Mouse (Mus musculus) yolk sac, embryonic 10.5 days (tissue): ENCODE data around the gene Tarsl2.

Experiments used
- DNase-seq: peaks from one replicate; pipeline ENCODE4 v3.0.0-alpha.2; 2017; ENCODE audit warnings: low spot score

The Tarsl2 gene

DNA sequence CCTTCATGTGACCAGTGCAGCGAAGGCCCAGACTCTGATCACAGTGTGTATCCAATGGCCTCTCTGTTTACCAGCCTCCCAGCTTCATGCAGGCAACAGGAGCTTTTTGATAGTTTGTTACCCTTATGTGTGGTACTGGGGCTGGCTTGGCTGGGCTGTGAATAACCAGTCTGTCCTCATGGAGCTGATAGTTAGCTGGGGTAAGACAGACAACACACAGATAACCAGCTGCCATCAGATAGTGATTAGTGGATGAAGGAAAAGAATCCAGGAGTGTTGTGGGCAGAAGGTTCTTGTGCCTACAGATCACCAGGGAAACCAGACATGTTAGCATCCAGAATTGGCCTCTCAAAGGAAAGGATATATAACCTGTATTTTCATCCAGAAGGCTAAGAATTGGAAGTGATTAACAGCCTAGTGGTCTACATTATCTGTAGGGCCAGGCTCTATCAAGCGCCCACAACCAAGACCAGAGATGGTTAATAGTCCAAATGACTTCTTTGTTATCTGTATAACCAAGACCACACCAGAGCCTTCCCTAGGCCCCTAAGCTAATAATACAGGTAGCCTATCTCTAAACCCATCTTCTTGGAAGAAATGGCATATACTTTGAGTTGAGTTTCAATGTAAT, 12.9 kb downstream of the Tarsl2 start:
- no peak for DNase-seq

DNA sequence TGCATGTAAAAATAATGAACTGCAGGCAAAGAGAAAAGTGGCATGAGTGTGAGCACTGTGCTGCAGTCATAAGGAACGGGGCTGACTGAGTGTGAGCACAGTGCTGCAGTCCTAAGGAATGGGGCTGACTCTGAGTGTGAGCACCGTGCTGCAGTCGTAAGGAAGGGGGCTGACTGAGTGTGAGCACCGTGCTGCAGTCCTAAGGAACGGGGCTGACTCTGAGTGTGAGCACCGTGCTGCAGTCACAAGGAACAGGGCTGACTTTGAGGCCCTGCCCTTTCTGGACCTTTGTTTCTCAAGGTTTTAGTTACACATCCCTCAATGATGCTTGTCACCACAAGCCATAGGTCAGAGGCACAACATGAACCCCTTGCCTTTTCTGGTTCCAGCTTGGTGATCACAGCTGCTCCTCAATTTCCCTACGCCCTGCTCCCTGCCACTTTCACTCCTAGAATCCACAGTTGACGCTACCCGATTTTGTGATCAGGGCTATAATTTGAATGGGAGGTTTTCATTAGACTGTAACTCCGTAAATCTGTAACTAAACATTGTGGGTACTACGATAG, 18.6 kb downstream of the Tarsl2 start:
- no peak for DNase-seq

DNA sequence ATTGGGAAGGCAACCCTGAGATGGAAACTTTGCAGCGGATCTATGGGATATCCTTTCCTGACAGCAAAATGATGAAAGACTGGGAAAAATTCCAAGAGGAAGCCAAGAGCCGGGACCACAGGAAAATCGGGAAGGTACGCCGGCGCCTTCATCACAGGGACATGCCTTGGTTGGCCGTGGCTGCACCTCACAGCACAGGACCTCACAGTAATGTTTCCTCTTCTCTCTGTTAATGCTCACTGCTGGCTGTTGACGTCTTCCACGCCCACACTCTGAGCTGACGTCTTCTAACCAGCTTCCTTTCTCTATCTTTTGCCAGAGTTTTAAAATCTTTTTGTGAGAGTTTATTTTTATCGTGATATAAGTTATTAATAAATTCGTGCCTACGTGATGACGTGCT, 19.2 kb downstream of the Tarsl2 start:
- DNase-seq, result no peak

DNA sequence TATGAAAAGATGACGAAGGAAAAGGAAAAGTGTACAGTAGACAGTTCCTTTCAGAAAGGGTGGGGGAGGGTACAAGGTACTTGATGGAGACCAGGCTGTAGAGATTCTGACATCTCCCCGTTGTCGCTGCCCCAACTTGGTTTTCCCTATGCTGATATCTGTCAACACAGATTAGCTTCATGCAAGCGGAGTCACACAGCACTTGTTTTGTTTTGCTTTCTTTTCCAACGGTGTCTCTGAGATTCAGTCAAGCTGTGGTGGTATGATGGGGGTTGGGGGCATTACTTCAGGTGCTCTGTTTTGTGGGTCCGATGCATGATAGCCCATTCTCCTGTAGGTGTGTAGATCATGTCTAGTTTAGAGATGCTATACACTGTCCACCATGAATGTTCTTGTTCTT, 22.8 kb downstream of the Tarsl2 start:
- DNase-seq, result no peak

DNA sequence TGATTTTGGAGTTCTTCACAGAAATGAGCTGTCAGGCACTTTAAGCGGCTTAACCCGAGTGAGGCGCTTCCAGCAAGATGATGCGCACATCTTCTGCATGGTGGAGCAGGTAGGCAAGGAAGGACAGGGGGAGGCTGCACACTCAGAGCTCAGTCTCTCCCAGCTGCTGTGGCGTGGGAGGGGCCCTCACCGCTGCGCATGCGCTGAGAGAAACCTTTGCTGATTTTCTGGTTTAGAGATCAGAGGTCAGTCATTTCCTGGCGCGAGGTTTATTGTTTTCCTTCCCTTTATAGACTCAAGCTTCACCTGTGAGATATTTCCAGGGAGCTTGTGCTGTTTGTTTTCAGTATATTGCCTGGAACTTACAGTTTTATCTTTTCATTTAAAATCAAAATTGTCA, 33.4 kb downstream of the Tarsl2 start:
- DNase-seq, result peak; percentile 40

DNA sequence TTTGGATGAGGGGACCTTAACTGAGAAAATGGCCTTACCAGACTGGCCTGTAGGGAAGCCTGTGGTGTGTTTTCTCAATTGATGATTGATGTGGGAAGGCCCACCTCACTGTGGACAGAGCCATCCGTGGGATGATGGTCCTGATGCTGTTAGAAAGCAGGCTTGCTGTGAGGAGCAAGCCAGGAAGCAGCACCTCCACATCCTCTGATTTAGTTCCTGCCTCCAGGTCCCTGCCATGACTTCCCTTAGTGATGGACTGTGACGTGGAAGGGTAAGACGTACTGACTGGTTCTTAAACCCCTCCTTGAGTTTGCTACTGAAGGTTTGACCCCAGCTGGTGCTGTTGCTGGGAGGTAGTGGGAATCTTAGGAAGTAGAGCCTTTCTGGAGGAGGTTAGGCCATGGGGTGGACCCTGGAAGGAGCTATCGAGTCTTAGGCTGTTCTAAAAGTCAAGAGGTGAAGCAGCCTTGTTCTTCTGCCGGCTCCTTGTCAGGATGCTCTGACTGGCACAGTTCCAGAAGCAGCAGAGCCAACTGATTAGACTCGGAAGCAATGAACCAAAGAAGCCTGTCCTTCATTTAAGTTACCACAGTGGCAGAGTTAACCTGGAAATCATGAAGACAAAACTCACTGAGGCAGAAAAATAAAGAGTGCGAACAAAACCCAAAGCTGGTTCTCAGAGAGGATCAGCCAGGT, 34.4 kb downstream of the Tarsl2 start:
- no peak for DNase-seq

DNA sequence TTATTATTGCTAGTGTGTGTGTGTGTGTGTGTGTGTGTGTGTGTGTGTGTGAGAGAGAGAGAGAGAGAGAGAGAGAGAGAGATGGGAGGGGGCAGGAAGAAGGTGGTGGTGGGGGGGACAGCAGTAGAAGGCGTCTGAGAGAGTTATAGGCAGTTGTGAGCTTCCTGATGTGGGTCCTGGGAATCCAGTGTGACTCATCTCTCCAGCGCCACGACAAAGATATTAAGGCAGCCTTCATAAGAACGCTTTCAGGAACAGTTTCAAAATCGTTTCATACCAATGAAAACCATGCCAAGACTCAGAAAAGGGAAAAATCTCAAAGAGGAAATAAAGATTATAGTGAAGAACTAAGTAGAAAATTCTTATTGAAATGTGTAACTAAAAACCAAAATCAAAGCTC, 36.5 kb downstream of the Tarsl2 start:
- DNase-seq, result no peak

DNA sequence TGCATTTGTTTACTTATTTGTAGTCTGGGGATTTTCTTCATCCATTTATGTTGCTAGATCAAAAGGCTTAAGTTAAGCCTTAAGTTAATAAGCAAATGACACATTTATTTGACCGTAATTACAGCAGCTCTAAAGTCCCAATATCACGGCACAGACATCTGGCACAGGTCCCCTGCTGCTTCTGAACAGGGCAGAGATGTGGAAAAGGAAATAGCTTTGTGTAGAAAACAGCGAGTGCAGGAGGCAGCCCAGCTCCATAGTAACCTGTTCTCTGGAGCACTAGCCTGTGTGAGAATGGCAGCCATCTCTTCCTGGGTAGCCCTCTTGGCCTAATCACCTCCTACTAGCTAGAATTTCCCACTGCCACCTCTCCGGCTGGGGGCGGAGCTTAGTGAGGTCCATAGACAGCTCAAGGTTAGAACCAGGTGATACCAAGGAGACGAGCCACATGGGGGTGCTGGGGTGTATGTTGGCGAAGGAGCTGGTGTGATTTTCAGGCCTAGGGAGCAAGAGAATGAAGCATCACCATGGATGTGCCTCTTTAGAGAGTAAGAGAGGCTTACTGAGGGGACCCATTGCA, 39.6 kb downstream of the Tarsl2 start:
- DNase-seq, result no peak

DNA sequence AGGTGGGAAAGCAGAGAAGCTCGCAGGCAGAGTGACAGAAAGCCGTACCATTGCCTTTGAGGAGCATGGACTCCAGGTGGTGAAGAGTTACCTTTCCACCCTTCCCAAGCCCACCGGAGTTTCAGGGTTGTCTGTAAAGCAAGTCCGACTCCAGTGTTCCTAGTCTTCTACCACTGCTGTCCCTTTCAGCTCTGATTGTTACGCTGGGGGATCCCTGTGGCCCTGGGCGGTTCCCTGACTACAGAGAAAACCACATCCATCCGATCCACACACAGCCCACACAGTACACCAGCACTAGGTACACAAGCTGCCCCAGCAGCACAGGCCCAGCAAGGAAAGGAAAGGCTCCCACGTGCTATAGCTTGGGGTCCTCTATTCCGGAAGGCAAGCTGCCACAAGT, 42.0 kb downstream of the Tarsl2 start:
- DNase-seq, result no peak

DNA sequence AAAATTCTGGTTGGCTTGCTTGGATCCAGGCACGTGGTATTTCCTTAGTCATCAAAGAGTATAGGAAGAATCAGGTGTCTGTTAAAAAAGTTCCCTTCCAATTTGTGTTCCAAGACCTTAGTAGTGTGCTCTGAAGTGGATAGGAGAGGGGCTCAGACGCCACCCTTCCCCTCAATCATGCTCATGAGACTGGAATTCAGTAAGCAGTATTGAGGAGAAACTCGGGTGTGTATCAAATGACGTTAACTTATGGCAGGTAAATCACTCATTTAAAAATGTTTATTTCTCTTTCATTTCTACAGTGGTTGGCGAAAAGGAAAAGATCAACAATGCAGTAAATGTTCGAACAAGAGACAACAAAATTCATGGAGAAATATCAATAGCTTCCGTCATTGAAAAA, 46.2 kb downstream of the Tarsl2 start, which contains the start of gene Tm2d3:
Gene Tm2d3 (plus strand): TSS at position 301 of the 400 bp plus-strand sequence.
- DNase-seq, result no peak

DNA sequence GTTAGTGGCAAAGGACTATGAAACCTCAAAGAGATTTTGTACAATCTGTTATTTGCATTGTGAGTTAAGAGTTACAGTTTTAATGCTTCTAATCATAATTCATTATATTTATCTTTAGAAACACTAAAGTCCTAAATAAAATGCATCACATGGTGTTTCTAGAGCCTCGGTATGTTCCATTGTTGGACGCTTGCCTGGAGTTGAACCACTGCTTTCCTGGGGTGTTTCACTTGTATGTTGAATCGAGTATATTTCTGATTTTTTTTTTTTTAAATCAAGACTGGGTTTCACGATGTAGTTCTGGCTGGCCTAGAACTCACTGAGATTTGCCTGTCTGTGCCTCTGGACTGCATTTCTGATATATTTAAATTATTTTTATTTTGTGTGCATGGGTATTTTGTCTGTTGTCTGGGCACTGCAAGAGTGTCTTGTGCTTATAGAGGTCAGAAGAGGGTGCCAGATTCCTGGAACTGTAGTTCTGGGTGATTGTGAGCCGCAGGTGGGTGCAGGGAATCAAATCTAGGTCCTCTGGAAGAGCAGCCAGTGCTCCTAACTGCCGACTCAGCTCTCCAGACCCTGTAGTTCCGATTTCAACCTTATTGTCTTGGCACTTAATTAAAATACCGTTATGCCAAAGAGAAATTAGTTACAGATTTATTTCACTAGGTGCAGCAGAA, 47.4 kb downstream of the Tarsl2 start:
- DNase-seq, result no peak

DNA sequence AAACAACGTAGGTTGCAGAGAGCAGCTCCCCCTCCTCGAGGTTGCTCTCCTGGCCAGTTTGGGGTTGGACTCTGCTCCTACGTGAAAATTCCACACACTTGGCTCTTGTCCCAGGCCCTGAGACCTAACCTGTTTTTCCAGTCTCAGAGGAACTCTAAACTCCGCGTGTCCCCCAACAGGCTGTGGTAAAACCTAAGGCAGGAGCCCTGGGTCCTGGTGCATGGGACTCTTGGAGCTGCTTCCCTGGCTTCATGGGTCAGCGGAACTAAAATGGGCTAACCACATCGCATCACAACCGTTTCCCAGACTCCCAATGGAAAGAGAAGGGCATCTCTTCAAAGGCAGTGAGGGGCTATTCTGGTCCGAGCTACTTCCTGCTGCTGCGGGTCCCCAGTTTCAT, 48.2 kb downstream of the Tarsl2 start:
- DNase-seq, result no peak

DNA sequence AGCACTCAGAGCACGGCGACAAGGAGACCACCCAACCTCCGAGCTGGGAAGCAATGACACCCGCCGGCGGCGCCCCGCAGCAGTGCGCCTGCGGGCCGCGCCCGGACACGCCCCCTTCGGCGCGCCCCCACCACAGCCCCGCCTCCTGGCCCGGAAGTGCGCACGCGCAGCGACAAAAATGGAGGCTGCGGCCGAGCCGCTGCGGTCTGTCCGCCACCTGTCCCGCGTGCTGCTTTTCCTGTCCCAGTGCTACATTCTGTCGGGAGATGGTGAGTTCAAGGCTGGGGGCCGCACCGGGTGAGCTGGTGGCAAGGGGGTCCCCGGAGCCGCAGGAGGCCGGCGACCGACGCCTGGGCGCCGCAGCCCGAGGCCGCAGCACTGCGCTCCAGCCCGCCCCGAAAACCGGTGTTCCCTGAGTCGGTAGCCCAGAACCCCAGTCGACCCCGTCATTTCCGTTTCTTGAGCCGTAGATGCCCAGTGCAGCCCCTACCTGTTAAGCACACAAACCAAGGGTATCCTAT, 48.7 kb downstream of the Tarsl2 start:
- DNase-seq, result peak; percentile 80

DNA sequence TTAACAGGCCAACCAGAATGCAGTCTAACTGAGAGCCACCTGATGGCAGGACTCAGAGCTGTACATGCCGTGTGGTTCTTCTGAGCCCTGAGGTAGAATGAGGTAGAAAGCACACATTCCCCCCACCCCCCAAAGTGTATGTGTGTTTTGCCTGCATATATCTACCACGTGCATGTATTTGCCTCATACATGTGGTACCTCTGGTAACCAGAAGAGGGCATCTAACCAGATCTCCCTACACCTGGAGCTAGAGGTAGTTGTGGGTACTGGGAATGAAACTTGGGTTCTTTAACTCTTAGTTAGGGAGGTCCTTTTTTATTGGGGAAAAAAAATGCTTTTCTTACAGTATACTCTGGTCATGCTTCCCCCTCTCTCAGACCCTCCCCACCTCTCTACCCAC, 51.8 kb downstream of the Tarsl2 start:
- DNase-seq, result no peak

DNA sequence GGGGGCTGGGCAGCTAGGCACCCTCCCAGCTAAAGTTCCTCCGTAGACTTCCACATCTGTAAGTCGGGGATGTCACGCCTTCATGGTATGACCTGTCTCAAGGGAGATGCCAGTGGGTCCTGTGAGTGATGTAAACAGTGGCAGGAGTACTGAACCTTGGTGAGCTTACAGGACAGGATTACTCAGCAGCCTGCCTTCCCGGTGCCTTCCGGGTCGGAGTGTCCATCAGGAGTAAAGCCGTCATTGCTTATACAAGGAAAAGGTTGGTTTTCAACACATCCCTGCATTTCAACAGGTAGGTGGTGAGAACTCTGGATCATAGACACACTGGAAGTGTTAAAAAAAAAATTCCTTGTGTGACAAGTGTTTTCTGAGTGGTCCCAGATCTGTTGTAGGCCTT, 57.4 kb downstream of the Tarsl2 start:
- DNase-seq, result no peak

DNA sequence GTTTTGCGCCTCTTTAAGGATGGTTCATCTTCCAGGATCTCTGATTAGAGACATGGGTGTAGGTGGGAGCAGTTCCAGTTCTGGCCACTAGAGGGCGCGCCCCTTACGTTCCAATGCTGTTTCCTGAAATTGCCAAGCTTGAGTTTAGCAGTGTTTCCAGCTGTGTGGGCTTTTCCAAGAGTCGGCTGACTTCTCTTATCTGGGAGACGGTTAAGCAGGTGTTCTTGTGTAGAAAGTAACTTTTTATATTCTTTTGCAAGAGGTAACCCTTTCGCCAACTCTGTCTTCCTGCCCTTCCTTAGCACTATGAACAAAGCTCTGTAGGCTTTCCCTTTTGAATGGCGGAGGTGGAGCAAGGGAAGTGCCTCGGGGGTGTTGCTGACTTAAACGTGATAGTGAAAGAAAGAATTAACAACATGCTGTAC, 60.1 kb downstream of the Tarsl2 start:
- DNase-seq, result peak; percentile 57

DNA sequence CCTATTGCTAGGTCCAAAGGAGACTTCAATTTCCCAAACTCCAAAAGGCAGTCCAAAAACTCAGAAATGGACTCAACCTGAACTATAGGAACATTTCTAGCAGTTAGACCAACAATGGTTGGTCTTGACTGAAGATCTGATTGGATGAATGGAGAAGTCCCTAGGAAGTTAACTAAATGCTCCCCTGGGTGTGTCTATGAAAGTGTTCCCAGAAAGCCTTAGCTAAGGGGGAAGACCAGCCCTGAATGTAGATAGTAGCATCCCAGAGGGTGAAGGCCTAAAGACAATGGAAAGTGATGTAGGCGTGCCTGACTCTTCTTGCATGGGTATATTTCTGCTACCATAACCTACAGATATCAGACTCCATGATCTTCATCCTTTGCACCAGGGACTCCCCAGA, 63.8 kb downstream of the Tarsl2 start:
- DNase-seq, result no peak

DNA sequence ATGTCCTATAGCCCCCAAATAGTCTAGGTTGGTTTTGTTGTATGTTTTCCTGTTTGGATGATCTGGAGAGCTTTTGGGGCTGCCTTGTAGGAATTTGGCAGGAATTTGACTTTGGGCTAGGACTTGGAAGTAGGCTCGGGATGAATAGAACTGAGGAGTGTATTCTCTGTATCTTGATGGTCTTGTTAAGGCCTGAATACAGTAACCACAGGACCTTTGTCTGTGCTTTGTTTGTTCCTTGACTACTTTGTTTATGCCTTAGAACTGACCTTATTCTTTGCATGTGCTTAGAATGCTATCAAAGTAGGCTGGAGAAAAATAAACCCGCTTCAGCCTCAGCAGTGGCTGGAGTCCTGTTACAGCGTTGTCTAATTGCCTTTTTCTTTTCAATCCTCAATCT, 65.6 kb downstream of the Tarsl2 start:
- no peak for DNase-seq

DNA sequence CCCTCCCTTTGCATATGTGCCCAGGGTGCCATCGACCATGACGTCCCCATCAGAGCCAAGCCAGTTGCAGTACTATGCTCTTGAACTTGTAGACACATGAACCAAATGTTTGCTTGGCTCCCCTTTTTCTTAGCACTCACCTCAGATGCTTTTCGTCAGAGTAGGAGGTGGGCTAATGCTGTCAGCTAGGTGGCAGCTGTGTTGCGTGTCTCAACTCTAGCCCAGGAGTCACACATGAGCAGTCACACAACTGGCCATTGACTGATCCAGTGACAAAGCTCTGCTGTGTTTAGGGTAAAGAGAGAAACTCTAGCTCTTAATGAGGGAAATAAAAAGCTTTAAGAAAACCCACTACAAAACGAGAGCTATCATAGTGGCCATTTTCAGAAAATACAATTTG, 69.1 kb downstream of the Tarsl2 start:
- no peak for DNase-seq

DNA sequence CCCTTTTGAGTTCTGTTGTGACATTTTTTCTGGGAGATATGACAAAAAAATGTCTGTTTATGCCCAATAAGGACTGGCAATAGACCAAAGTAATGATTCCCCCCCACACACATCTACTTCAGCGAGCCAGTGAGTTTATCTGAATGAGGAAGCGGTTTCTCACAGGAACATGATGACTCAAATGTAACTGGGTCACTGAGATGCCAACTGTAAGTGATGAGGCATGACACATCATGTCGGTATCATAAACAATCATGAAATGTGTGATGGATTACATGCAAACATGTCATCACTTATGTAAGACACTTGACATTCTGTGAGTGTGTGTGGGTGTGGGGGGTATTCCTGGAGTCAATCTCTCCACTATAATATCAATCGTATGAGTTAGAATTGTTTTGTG, 69.6 kb downstream of the Tarsl2 start:
- no peak for DNase-seq

DNA sequence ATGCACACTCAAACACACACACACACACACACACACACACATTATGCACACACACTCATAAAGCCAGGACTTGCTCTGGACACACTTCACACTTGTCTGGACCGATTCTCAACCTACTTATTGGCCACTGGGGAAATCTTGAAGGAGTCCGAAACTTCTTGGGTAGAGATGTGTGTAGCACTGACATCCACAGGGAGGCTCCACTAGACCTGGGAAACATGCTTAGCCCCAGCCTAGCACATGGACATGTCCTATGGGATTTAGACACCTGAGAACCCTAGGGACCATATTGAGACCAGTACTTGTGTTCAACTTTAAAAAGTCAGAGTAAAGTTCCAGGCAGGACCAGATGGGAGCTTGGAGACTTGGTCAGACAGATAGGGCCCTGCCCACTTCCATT, 89.3 kb downstream of the Tarsl2 start:
- no peak for DNase-seq

DNA sequence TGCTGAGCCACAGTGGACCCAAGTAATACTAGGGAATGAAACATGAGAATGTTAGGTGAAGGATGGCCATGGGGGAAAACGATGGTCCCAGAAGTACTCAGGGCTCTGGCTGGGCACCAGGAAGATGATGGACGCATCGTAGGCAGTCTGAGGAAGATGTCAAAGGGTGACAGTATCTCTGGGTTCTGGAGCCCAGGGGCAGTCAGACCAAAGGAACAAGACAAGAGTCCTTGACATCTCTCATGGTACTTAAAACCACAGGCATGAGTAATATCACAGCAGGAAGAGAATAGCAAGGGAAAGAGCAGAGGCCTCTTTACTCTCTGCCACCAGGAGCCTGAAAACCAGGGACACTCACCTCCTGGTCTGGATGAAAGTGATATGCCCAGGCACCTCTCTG, 90.6 kb downstream of the Tarsl2 start:
- DNase-seq, result no peak
